Mouse (Mus musculus) lung, postnatal 0 days (tissue): ENCODE results near the gene Gm11627.

Experiments used
- CTCF ChIP-seq: IDR thresholded peaks from 2 replicates; pipeline ENCODE4 v1.5.1; 2016; ENCODE audit warnings: antibody characterized with exemption, mild to moderate bottlenecking
- EP300 ChIP-seq: IDR thresholded peaks from 2 replicates; pipeline ENCODE4 v1.6.1; 2016; ENCODE audit warnings: antibody characterized with exemption, mild to moderate bottlenecking, control low read depth

GRCm38 (mm10) chr11:102534078-102534477, 45.2 kb downstream of the Gm11627 start:
- no peak for TF ChIP-seq EP300
- no peak for TF ChIP-seq CTCF
